Mouse (Mus musculus) adrenal gland, adult 2 months (tissue): ENCODE measurements at regions not wholly inside any gene's neighbourhood (a gene's known extent, or its start where the extent isn't known, plus 50 kb on each side); places are given as distances from the start of the nearest gene placed in this dataset.

ENCODE experiments used
- DNase-seq: peaks from one replicate; pipeline ENCODE4 v3.0.0; 2021

DNA sequence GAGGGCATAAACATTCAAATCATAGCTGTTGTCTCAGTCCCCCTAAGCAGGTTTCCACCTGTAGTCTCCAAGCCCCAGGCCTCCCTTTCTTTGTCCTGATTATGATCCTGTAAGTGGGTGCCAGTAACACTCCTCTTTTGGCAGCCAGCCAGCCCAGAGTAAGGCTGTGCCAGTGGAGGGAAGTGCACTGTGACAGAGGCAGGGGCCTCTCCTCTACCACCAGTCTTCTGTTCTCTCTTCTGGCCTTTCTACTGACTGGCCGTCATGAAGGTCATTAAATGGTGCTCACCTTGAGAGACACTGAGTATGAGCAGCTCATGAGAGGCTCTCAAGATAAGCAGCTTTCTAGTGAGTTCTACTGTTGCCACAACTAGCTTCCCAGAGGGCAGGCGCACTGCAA lies 63.5 kb upstream of the Met start:
- peak; percentile 11 for DNase-seq

DNA sequence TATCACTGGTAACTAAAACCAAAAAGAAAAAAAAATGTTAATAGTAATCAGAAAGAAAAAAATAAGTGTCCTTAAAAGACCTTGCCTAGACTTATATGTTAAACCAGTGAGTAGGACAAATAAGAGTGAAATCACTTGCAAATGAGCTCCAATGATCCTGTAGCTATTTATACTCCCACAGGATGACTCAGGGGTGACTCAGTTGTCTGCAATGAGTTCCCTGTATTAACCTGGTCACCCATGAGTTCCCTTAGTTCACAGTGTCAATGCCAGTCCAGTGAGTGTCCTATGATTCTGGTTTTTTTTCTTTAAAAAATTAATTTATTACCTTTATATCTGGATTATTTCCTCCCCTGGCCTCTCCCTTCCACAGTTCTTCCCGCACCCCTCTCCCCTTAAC lies 55.5 kb upstream of the Met start:
- peak; percentile 46 for DNase-seq

DNA sequence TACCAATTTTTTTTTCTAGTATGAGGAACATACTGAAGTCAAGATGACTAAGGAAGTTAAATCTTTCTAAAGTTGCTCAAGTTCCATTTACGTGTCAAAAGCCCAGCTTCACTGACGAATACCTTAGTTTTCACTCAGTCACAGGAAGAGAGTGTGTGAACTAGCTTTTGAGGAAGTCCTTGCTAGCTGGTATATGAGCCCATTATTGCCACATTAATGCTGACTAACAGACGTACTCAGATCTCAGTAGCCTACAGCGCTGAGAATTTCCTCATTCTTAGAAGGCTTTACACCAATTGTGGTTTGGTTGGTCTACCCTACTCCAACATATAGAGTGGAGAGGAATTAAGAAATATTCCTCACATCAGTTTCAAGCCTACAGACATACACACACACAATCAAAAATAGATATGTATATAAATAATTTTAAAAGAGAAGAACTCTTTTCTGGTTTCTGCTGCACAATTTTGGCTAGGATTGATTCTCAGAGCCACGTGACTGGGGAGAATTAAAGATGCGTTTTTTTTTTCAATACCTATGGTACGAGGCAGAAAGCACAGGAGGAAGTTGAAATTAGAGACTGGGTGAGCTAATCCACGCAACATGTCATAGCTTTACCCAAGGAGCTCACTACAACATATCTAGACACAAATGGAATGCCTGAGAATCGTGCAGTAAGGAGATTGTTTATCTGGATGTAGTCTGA lies 53.7 kb upstream of the Met start:
- no peak for DNase-seq

DNA sequence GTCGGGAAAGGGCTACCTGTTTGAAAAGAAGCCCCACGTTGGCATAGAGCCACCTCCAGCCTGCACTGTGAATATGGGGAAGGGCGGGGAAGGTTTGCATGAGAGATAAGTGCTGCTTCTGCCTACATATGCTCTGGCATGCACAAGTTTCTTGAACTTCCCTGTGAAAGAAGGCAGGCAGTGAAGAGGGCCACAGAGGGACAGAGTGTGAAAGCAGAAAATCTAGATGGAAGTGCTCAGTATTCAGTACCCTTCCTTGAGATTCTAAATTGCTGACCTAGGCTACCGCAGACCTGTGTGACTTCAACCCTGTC lies 53.2 kb upstream of the Met start:
- DNase-seq, result no peak
